Mouse (Mus musculus) gastrocnemius, adult 2 months (tissue): ENCODE measurements around the gene Dnah6. TPM values are rescaled to one million over a fixed set of nuclear protein-coding genes. Genes with fewer than 3 reads are reported as not detected.
A peak's percentile ranks its signal among the peaks of the same experiment; 100 is the strongest.

ENCODE experiments used
- DNase-seq: peaks from one replicate; pipeline ENCODE4 v3.0.0; 2022
- H3K27ac ChIP-seq: fragments of 200-600 bp; 2 replicates; pipeline ENCODE4 v1.8.1; 2022; ENCODE audit warnings: mild to moderate bottlenecking
- H3K4me3 ChIP-seq: fragments of 200-600 bp; 2 replicates; pipeline ENCODE4 v1.8.1; 2022; ENCODE audit warnings: mild to moderate bottlenecking, moderate library complexity
- CTCF ChIP-seq: fragments of 200-600 bp; IDR thresholded peaks from 2 replicates; pipeline ENCODE4 v1.8.1; 2022; ENCODE audit warnings: antibody characterized with exemption, mild to moderate bottlenecking, moderate library complexity
- intact Hi-C: fragments of 180-260 bp; cut with DNase I; formaldehyde crosslinking; loops from one replicate; pipeline ENCODE4 v1.15.1; 2025
- total RNA-seq, 2 experiments: library from RNA; stranded (reverse); gene quantifications; 2 replicates each; pipeline ENCODE4 v1.2.3; 2021

Gene Dnah6
- total RNA-seq, 2 experiments from 2014 or later, result 0.03 TPM

GRCm38 (mm10) chr6:72993054-72993687 is 228.3 kb downstream of the Dnah6 start:
- Histone ChIP-seq H3K27ac (no peak overlapping the region), H3K4me3 (no peak overlapping the region)
- DNase-seq, result no peak
- intact Hi-C loops, result no loop called here
- no peak for TF ChIP-seq CTCF

- peak overlapping the region; percentile 37 for H3K4me3 ChIP-seq
- no peak for DNase-seq
- H3K27ac ChIP-seq, result no peak overlapping the region
- intact Hi-C loops, result no loop called here
- TF ChIP-seq CTCF, result no peak
These were observed 231.2 kb downstream of the Dnah6 start for GRCm38 (mm10) chr6:72990206-72990605.

GRCm38 (mm10) chr6:72989028-72989736 is 232.3 kb downstream of the Dnah6 start:
- TF ChIP-seq CTCF, result no peak
- intact Hi-C loops, result no loop called here
- no peak overlapping the region for H3K27ac ChIP-seq
- DNase-seq, result no peak
- no peak overlapping the region for H3K4me3 ChIP-seq

- H3K4me3 ChIP-seq, result no peak overlapping the region
- intact Hi-C loops, result no loop called here
- no peak for DNase-seq
- H3K27ac ChIP-seq, result peak overlapping the region; percentile 78
- TF ChIP-seq CTCF, result no peak
These were observed 238.9 kb downstream of the Dnah6 start for GRCm38 (mm10) chr6:72982506-72982905.

GRCm38 (mm10) chr6:72981851-72982250 is 239.6 kb downstream of the Dnah6 start:
- peak overlapping the region; percentile 78 for H3K27ac ChIP-seq
- TF ChIP-seq CTCF, result no peak
- peak overlapping the region; percentile 48 for H3K4me3 ChIP-seq
- DNase-seq, result no peak
- intact Hi-C loops, result no loop called here

- DNase-seq, result peak; percentile 66
- peak overlapping the region; percentile 78 for H3K27ac ChIP-seq
- peak overlapping the region; percentile 48 for H3K4me3 ChIP-seq
- no peak for TF ChIP-seq CTCF
- intact Hi-C loops, result no loop called here
These were observed 240.3 kb downstream of the Dnah6 start for GRCm38 (mm10) chr6:72981124-72981651.

GRCm38 (mm10) chr6:72976866-72977265 is 244.6 kb downstream of the Dnah6 start:
- Histone ChIP-seq H3K4me3 (no peak overlapping the region), H3K27ac (no peak overlapping the region)
- no peak for TF ChIP-seq CTCF
- peak; percentile 46 for DNase-seq
- intact Hi-C loops, result no loop called here

GRCm38 (mm10) chr6:72971074-72971473 is 250.4 kb downstream of the Dnah6 start:
- TF ChIP-seq CTCF, result no peak
- no peak for DNase-seq
- intact Hi-C loops, result no loop called here
- no peak overlapping the region for H3K4me3 ChIP-seq
- H3K27ac ChIP-seq, result no peak overlapping the region

GRCm38 (mm10) chr6:72969787-72970186 is 251.7 kb downstream of the Dnah6 start:
- intact Hi-C loops, result no loop called here
- Histone ChIP-seq H3K27ac (no peak overlapping the region), H3K4me3 (no peak overlapping the region)
- TF ChIP-seq CTCF, result no peak
- DNase-seq, result no peak

Other genes with a start within 250 kb of the Dnah6 start
- 100 to 1,000 TPM; 284 to 376 TPM for gene Suclg1, start 26.7 kb upstream of the Dnah6 start, total RNA-seq
- not detected for gene 4931417E11Rik, start 248.0 kb upstream of the Dnah6 start, total RNA-seq